In the genomic region with DNA sequence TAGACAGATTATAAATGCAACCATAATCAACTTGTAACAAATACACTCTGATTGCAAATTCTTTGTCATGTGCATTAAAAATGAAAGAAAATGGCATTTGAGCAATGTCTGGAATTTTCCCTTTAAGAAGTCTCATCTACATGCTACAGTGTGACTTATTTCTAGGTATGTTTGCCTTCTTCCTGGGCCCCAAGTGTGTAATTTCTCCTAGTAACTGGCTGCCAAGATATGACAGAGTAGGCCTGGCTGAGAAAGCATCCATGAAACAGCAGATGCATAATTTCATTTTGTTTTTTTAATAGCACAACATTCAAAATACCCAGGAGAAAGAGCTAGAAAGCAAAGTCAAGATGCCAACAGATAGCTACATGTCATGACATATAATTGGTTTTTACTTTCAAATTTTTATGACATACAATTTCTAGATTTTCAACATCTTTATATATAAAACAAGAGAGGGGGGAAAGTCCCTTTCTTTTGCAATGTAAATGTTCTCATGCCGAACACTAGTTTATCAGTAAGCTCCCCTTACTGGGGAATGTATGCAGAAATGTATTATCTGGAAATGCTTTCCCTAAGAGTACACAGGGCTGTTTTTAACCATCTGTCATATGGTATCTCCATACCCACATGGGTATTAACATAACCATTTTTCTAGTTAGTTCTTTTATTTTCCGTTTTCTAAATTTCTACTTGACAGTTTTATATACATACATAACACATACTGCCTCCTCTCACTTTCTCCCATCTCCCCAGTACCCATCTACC, we compare ENCODE assay signal across 21 mouse cellular contexts.
DNase-seq lines count a peak whose midpoint lies in the region; ATAC-seq lines count a peak whose summit lies in the region.
"Had no signal": no experiment of that assay in that cellular context is flagged by ENCODE, and none has a peak within 500 bp of the region (broad histone marks: within the 10 kb centered on the region; RNA-seq: fewer than 3 reads in every experiment).

No protein-coding gene starts in this region.

- 62% methylated on average over 2 of the region's 2 CpGs for WGBS in forebrain, embryonic 16.5 days
- WGBS in forebrain, embryonic 11.5 days: 92% methylated on average over 2 of the region's 2 CpGs
- WGBS in hindbrain, embryonic 14.5 days: 81% methylated on average over 2 of the region's 2 CpGs
- 82% methylated on average over 2 of the region's 2 CpGs for WGBS in hindbrain, embryonic 10.5 days
- 77% methylated on average over 2 of the region's 2 CpGs for WGBS in neural tube, embryonic 13.5 days
- WGBS in neural tube, embryonic 15.5 days: 70% methylated on average over 2 of the region's 2 CpGs

- H3K4me3 ChIP-seq in forebrain, embryonic 16.5 days (replicated peaks; ENCODE audit: low read length): no peak overlapping the region
- H3K4me3 ChIP-seq in forebrain, embryonic 11.5 days (ENCODE audit: low read depth, low read length): no peak overlapping the region
- H3K4me3 ChIP-seq in hindbrain, embryonic 14.5 days (replicated peaks; ENCODE audit: low read length): no peak overlapping the region
- H3K4me3 ChIP-seq in hindbrain, embryonic 10.5 days: no peak overlapping the region
- no peak overlapping the region for H3K4me3 ChIP-seq in neural tube, embryonic 13.5 days
- no peak overlapping the region for H3K4me3 ChIP-seq in neural tube, embryonic 15.5 days (replicated peaks)
- H3K4me3 ChIP-seq: heart, embryonic 10.5 days; heart, embryonic 15.5 days had no signal

- H3K27ac ChIP-seq in forebrain, embryonic 16.5 days (ENCODE audit: low read length): peak overlapping the region; percentile 71
- no peak overlapping the region for H3K27ac ChIP-seq in forebrain, embryonic 11.5 days (ENCODE audit: low read depth, low read length)
- H3K27ac ChIP-seq in hindbrain, embryonic 14.5 days: peak overlapping the region; percentile 27; the same call in 1 of the 2 replicates
- no peak overlapping the region for H3K27ac ChIP-seq in hindbrain, embryonic 10.5 days
- H3K27ac ChIP-seq in neural tube, embryonic 13.5 days (replicated peaks): 0 out of 2 replicates have a peak overlapping the region, but pooled peaks have one; percentile 18
- H3K27ac ChIP-seq in neural tube, embryonic 15.5 days (replicated peaks): no peak overlapping the region
- H3K27ac ChIP-seq: heart, embryonic 10.5 days; heart, embryonic 15.5 days had no signal

- peak; percentile 69 for ATAC-seq in forebrain, embryonic 16.5 days
- no peak for ATAC-seq in forebrain, embryonic 11.5 days (replicated peaks; ENCODE audit: low FRiP score)
- no peak for ATAC-seq in hindbrain, embryonic 14.5 days (ENCODE audit: low FRiP score)
- no peak for ATAC-seq in neural tube, embryonic 13.5 days (ENCODE audit: low read depth)
- ATAC-seq in neural tube, embryonic 15.5 days (ENCODE audit: low FRiP score): peak; percentile 55; the same call in 1 of the 2 replicates
- ATAC-seq: activated CD4-positive, CD25-positive, alpha-beta regulatory T cell, adult 4 months; CD4-positive, CD25-positive, alpha-beta regulatory T cell, adult 4 months had no signal

- DNase-seq in forebrain, embryonic 11.5 days (ENCODE audit: low spot score): no peak
- no peak for DNase-seq in hindbrain, embryonic 14.5 days (ENCODE audit: low spot score)
- DNase-seq in hindbrain, embryonic 10.5 days (ENCODE audit: low spot score): no peak
- no peak for DNase-seq in neural tube, embryonic 10.5 days (ENCODE audit: extremely low spot score, low spot score)
- DNase-seq in urinary bladder, postnatal 10 days (ENCODE audit: low spot score): no peak
- DNase-seq: adrenal gland, postnatal 14 days; B cell, adult 2 months; cerebellum, adult 2 months; cerebellum, postnatal 10 days; gastrocnemius, postnatal 36 days; heart, adult 18-20 months; heart, postnatal 14 days had no signal

- H3K4me1 ChIP-seq in forebrain, embryonic 16.5 days (replicated peaks; ENCODE audit: control insufficient read depth, insufficient read depth, low read length): no peaks in the 10 kb centered on the region; the same call in 1 of the 2 replicates
- H3K4me1 ChIP-seq in forebrain, embryonic 11.5 days (replicated peaks; ENCODE audit: control insufficient read depth, insufficient read depth, low read length): no peaks in the 10 kb centered on the region
- H3K4me1 ChIP-seq in hindbrain, embryonic 14.5 days (replicated peaks; ENCODE audit: control insufficient read depth, insufficient read depth, low read length): no peaks in the 10 kb centered on the region
- peaks cover 12% of the 10 kb centered on the region; the same call in 1 of the 2 replicates for H3K4me1 ChIP-seq in hindbrain, embryonic 10.5 days (replicated peaks)
- H3K4me1 ChIP-seq in neural tube, embryonic 13.5 days (replicated peaks): no peaks in the 10 kb centered on the region
- peaks cover 7% of the 10 kb centered on the region; the same call in 1 of the 2 replicates for H3K4me1 ChIP-seq in neural tube, embryonic 15.5 days

- no peaks in the 10 kb centered on the region for H3K27me3 ChIP-seq in forebrain, embryonic 16.5 days (replicated peaks; ENCODE audit: control insufficient read depth, insufficient read depth, low read length)
- H3K27me3 ChIP-seq in forebrain, embryonic 11.5 days (ENCODE audit: control insufficient read depth, insufficient read depth, low read length): no peaks in the 10 kb centered on the region
- no peaks in the 10 kb centered on the region for H3K27me3 ChIP-seq in hindbrain, embryonic 14.5 days (ENCODE audit: control insufficient read depth, insufficient read depth, low read length)
- no peaks in the 10 kb centered on the region for H3K27me3 ChIP-seq in hindbrain, embryonic 10.5 days (ENCODE audit: insufficient read depth, poor library complexity, severe bottlenecking)
- no peaks in the 10 kb centered on the region for H3K27me3 ChIP-seq in neural tube, embryonic 13.5 days
- H3K27me3 ChIP-seq in neural tube, embryonic 15.5 days (replicated peaks): no peaks in the 10 kb centered on the region
- H3K27me3 ChIP-seq: heart, embryonic 15.5 days; Patski had no signal

- no peak overlapping the region for H3K9ac ChIP-seq in forebrain, embryonic 16.5 days (replicated peaks; ENCODE audit: low read depth, low read length)
- H3K9ac ChIP-seq in forebrain, embryonic 11.5 days (ENCODE audit: low read length): no peak overlapping the region
- no peak overlapping the region for H3K9ac ChIP-seq in hindbrain, embryonic 14.5 days
- no peak overlapping the region for H3K9ac ChIP-seq in neural tube, embryonic 13.5 days
- H3K9ac ChIP-seq in neural tube, embryonic 15.5 days (replicated peaks): no peak overlapping the region
- H3K9ac ChIP-seq: heart, embryonic 15.5 days had no signal

- H3K9me3 ChIP-seq in forebrain, embryonic 16.5 days (ENCODE audit: control insufficient read depth, low read length): no peaks in the 10 kb centered on the region
- no peaks in the 10 kb centered on the region for H3K9me3 ChIP-seq in forebrain, embryonic 11.5 days (ENCODE audit: control insufficient read depth, low read length)
- no peaks in the 10 kb centered on the region for H3K9me3 ChIP-seq in hindbrain, embryonic 14.5 days (ENCODE audit: control insufficient read depth, low read length)
- no peaks in the 10 kb centered on the region for H3K9me3 ChIP-seq in hindbrain, embryonic 10.5 days
- H3K9me3 ChIP-seq in neural tube, embryonic 13.5 days: no peaks in the 10 kb centered on the region
- H3K9me3 ChIP-seq in neural tube, embryonic 15.5 days (replicated peaks): no peaks in the 10 kb centered on the region
- H3K9me3 ChIP-seq: G1E; heart, embryonic 10.5 days; heart, embryonic 15.5 days had no signal

- H3K4me2 ChIP-seq in forebrain, embryonic 16.5 days (ENCODE audit: low read length): no peak overlapping the region
- no peak overlapping the region for H3K4me2 ChIP-seq in forebrain, embryonic 11.5 days (ENCODE audit: low read depth, low read length, severe bottlenecking)
- H3K4me2 ChIP-seq in hindbrain, embryonic 14.5 days (replicated peaks): no peak overlapping the region
- no peak overlapping the region for H3K4me2 ChIP-seq in neural tube, embryonic 13.5 days
- no peak overlapping the region for H3K4me2 ChIP-seq in neural tube, embryonic 15.5 days
- H3K4me2 ChIP-seq: heart, embryonic 15.5 days had no signal

- no peaks in the 10 kb centered on the region for H3K36me3 ChIP-seq in forebrain, embryonic 16.5 days (ENCODE audit: control insufficient read depth, insufficient read depth)
- H3K36me3 ChIP-seq in forebrain, embryonic 11.5 days (ENCODE audit: control insufficient read depth, insufficient read depth, low read length): no peaks in the 10 kb centered on the region
- no peaks in the 10 kb centered on the region for H3K36me3 ChIP-seq in hindbrain, embryonic 14.5 days (replicated peaks; ENCODE audit: control insufficient read depth, insufficient read depth)
- no peaks in the 10 kb centered on the region for H3K36me3 ChIP-seq in hindbrain, embryonic 10.5 days
- no peaks in the 10 kb centered on the region for H3K36me3 ChIP-seq in neural tube, embryonic 13.5 days
- no peaks in the 10 kb centered on the region for H3K36me3 ChIP-seq in neural tube, embryonic 15.5 days
- H3K36me3 ChIP-seq: G1E; heart, embryonic 10.5 days; heart, embryonic 15.5 days had no signal

Comparison
In these comparisons a context has a peak if more than half of its experiments do, and no peak if none do; other contexts are left out.
1. ATAC-seq: peak in forebrain, embryonic 16.5 days (single experiment) and neural tube, embryonic 15.5 days (single experiment); none in forebrain, embryonic 11.5 days (single experiment), hindbrain, embryonic 14.5 days (single experiment) and neural tube, embryonic 13.5 days (single experiment).
2. H3K27ac ChIP-seq: peak in forebrain, embryonic 16.5 days (single experiment), hindbrain, embryonic 14.5 days (single experiment) and neural tube, embryonic 13.5 days (single experiment); none in forebrain, embryonic 11.5 days (single experiment), hindbrain, embryonic 10.5 days (single experiment) and neural tube, embryonic 15.5 days (single experiment).